Mouse (Mus musculus): ENCODE results near the gene Ptpn14. TPM values are rescaled to one million over a fixed set of nuclear protein-coding genes. Genes with fewer than 3 reads are reported as not detected.

Ptpn14 gene
- polyA plus RNA-seq, 1 experiment: 17.8 TPM

GRCm38 (mm10) chr1:189729141-189729815 lies 1.2 kb downstream of the Ptpn14 start:
- H3K4me1 ChIP-seq (replicated peaks; ENCODE audit: control insufficient read depth, insufficient read depth, low read length): peaks cover 27% of the 10 kb centered on the region
- 58% methylated on average over 17 of the region's 17 CpGs for WGBS
- TF ChIP-seq CTCF (IDR thresholded peaks at IDR 0.05; ENCODE audit: borderline replicate concordance, control insufficient read depth, extremely low read depth, insufficient read depth, low read length, poor library complexity) (no peak), POLR2A (IDR thresholded peaks at IDR 0.05; ENCODE audit: control insufficient read depth, extremely low read depth, insufficient read depth, low read length, poor library complexity) (no peak)
- H3K27me3 ChIP-seq (ENCODE audit: control insufficient read depth, insufficient read depth, low read length): no peaks in the 10 kb centered on the region; the same call in 1 of the 2 replicates
- 0 out of 2 replicates have a peak overlapping the region, but pooled peaks have one; percentile 10 for H3K4me3 ChIP-seq (ENCODE audit: control insufficient read depth, insufficient read depth, low read length)
- H3K36me3 ChIP-seq (ENCODE audit: control insufficient read depth, insufficient read depth, low read length): no peaks in the 10 kb centered on the region
- H3K27ac ChIP-seq (ENCODE audit: control insufficient read depth, insufficient read depth, low read length): no peak overlapping the region
- no peak for DNase-seq

DNA sequence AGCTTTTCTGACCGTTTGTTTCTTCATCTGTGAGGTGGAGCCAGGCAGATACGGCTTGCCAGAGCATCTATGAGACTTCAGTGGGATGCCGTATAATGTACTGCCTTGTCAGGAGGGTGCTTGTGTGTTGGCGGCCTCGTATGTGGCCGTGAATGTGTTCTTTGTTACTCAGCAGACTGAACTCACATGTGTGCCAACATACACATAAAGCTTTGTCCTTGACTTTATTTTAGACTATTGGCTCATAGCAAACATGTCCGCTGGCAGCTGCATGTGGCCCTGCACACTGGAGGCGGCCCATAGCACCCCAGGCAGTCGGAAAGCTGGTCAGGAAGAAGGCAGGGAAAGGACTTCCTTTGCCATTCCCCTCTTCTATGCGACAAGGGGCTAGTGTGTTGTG lies 3.6 kb downstream of the Ptpn14 start:
- TF ChIP-seq CTCF (IDR thresholded peaks at IDR 0.05; ENCODE audit: borderline replicate concordance, control insufficient read depth, extremely low read depth, insufficient read depth, low read length, poor library complexity) (no peak), POLR2A (IDR thresholded peaks at IDR 0.05; ENCODE audit: control insufficient read depth, extremely low read depth, insufficient read depth, low read length, poor library complexity) (no peak)
- WGBS: 88% methylated on average over 10 of the region's 10 CpGs

GRCm38 (mm10) chr1:189732156-189732555 lies 4.1 kb downstream of the Ptpn14 start:
- H3K27me3 ChIP-seq (ENCODE audit: control insufficient read depth, insufficient read depth, low read length): no peaks in the 10 kb centered on the region
- H3K27ac ChIP-seq (ENCODE audit: control insufficient read depth, insufficient read depth, low read length): no peak overlapping the region
- DNase-seq: no peak
- 90% methylated on average over 8 of the region's 8 CpGs for WGBS
- H3K4me1 ChIP-seq (replicated peaks; ENCODE audit: control insufficient read depth, insufficient read depth, low read length): peaks cover 26% of the 10 kb centered on the region
- H3K36me3 ChIP-seq (ENCODE audit: control insufficient read depth, insufficient read depth, low read length): no peaks in the 10 kb centered on the region
- TF ChIP-seq CTCF (IDR thresholded peaks at IDR 0.05; ENCODE audit: borderline replicate concordance, control insufficient read depth, extremely low read depth, insufficient read depth, low read length, poor library complexity) (no peak), POLR2A (IDR thresholded peaks at IDR 0.05; ENCODE audit: control insufficient read depth, extremely low read depth, insufficient read depth, low read length, poor library complexity) (no peak)
- H3K4me3 ChIP-seq (ENCODE audit: control insufficient read depth, insufficient read depth, low read length): no peak overlapping the region

More for the DNA sequence above, 3.6 kb downstream of the Ptpn14 start:
- Histone ChIP-seq H3K27ac (ENCODE audit: control insufficient read depth, insufficient read depth, low read length) (no peak overlapping the region), H3K4me1 (replicated peaks; ENCODE audit: control insufficient read depth, insufficient read depth, low read length) (peaks cover 27% of the 10 kb centered on the region), H3K36me3 (ENCODE audit: control insufficient read depth, insufficient read depth, low read length) (no peaks in the 10 kb centered on the region), H3K27me3 (ENCODE audit: control insufficient read depth, insufficient read depth, low read length) (no peaks in the 10 kb centered on the region), H3K4me3 (ENCODE audit: control insufficient read depth, insufficient read depth, low read length) (no peak overlapping the region)
- no peak for DNase-seq

DNA sequence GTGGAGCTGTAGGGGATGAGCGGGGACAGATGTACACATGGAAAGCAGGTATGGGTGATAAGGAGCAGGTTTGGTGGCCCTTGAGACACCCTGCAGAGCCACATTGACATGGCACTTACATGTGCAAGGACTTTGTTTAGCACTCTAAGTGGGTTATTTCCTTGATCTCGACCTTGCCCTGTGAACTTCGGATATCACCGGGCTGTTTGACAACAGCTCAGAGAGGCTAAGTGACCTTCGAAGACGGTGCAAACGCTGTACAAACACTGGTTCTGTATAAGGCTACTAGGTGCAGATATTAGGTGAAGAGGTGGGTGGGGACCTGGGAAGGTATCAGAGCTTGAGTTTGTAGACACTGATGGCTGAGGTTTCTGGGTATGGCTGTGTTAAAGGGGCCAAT lies 12.0 kb downstream of the Ptpn14 start:
- Histone ChIP-seq H3K4me1 (replicated peaks; ENCODE audit: control insufficient read depth, insufficient read depth, low read length) (peaks cover 14% of the 10 kb centered on the region; the same call in 1 of the 2 replicates), H3K27ac (ENCODE audit: control insufficient read depth, insufficient read depth, low read length) (no peak overlapping the region), H3K36me3 (ENCODE audit: control insufficient read depth, insufficient read depth, low read length) (no peaks in the 10 kb centered on the region), H3K4me3 (ENCODE audit: control insufficient read depth, insufficient read depth, low read length) (no peak overlapping the region), H3K27me3 (ENCODE audit: control insufficient read depth, insufficient read depth, low read length) (no peaks in the 10 kb centered on the region)
- TF ChIP-seq POLR2A (IDR thresholded peaks at IDR 0.05; ENCODE audit: control insufficient read depth, extremely low read depth, insufficient read depth, low read length, poor library complexity): no peak
- TF ChIP-seq CTCF (IDR thresholded peaks at IDR 0.05; ENCODE audit: borderline replicate concordance, control insufficient read depth, extremely low read depth, insufficient read depth, low read length, poor library complexity): no peak
- 91% methylated on average over 7 of the region's 7 CpGs for WGBS
- no peak for DNase-seq

DNA sequence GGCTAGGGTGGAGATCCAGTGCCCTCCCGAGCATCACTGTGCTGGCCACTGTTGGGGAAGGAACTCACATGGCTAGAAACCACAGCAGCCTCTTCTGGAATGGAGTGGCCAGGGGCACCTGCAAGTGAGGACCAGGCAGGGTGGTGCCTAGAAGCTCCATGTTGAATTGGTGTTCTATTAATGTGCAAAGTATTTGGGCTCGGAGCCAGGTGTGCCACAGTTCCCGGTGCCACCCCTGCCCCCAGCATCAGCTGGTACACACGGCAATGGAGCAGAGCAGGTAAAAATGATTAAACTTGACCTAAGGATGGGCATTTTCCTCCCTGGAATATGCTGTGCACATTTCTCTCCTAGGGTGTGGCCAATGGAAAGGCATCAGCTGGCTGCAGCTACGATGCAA lies 14.0 kb downstream of the Ptpn14 start:
- 97% methylated on average over 5 of the region's 5 CpGs for WGBS
- TF ChIP-seq CTCF (IDR thresholded peaks at IDR 0.05; ENCODE audit: borderline replicate concordance, control insufficient read depth, extremely low read depth, insufficient read depth, low read length, poor library complexity) (no peak), POLR2A (IDR thresholded peaks at IDR 0.05; ENCODE audit: control insufficient read depth, extremely low read depth, insufficient read depth, low read length, poor library complexity) (no peak)
- Histone ChIP-seq H3K4me3 (ENCODE audit: control insufficient read depth, insufficient read depth, low read length) (no peak overlapping the region), H3K27ac (ENCODE audit: control insufficient read depth, insufficient read depth, low read length) (no peak overlapping the region), H3K27me3 (ENCODE audit: control insufficient read depth, insufficient read depth, low read length) (no peaks in the 10 kb centered on the region), H3K4me1 (replicated peaks; ENCODE audit: control insufficient read depth, insufficient read depth, low read length) (peaks cover 21% of the 10 kb centered on the region), H3K36me3 (ENCODE audit: control insufficient read depth, insufficient read depth, low read length) (no peaks in the 10 kb centered on the region)
- DNase-seq: no peak

- no peak overlapping the region for H3K27ac ChIP-seq (ENCODE audit: control insufficient read depth, insufficient read depth, low read length)
- TF ChIP-seq POLR2A (IDR thresholded peaks at IDR 0.05; ENCODE audit: control insufficient read depth, extremely low read depth, insufficient read depth, low read length, poor library complexity): no peak
- no peak for TF ChIP-seq CTCF (IDR thresholded peaks at IDR 0.05; ENCODE audit: borderline replicate concordance, control insufficient read depth, extremely low read depth, insufficient read depth, low read length, poor library complexity)
- DNase-seq: no peak
- H3K36me3 ChIP-seq (ENCODE audit: control insufficient read depth, insufficient read depth, low read length): no peaks in the 10 kb centered on the region
- H3K4me3 ChIP-seq (ENCODE audit: control insufficient read depth, insufficient read depth, low read length): no peak overlapping the region
- WGBS: 96% methylated on average over 5 of the region's 5 CpGs
- peaks cover 26% of the 10 kb centered on the region for H3K4me1 ChIP-seq (replicated peaks; ENCODE audit: control insufficient read depth, insufficient read depth, low read length)
- H3K27me3 ChIP-seq (ENCODE audit: control insufficient read depth, insufficient read depth, low read length): no peaks in the 10 kb centered on the region
Measured at GRCm38 (mm10) chr1:189743136-189743535, 15.1 kb downstream of the Ptpn14 start.

Measured in thymus, adult 2 months (tissue).